Mouse (Mus musculus): ENCODE measurements around the gene Cavin4. TPM values are rescaled to one million over a fixed set of nuclear protein-coding genes. Genes with fewer than 3 reads are reported as not detected.

The Cavin4 gene
- under 1 TPM in 1 of 2 experiments, not detected in 1; 0.44 TPM for total RNA-seq (2023)

GRCm38 (mm10) chr4:48663271-48663670, at the start of gene Cavin4:
TSS of gene Cavin4 (plus strand) at chr4:48663514.

Other genes with a start within 250 kb of the Cavin4 start
- gene Tex10, start 190.1 kb upstream of the Cavin4 start, total RNA-seq (2023): 10 to 100 TPM; 86.3 to 92.1 TPM
- gene Msantd3, start 123.6 kb upstream of the Cavin4 start, total RNA-seq (2023): not detected
- gene Tmeff1, start 78.3 kb upstream of the Cavin4 start, total RNA-seq (2023): 1 to 10 TPM in 1 of 2 experiments, under 1 TPM in 1; 0.95 to 3.7 TPM

Data from B cell, adult 67 days (primary cell).